Mouse (Mus musculus) skeletal muscle tissue, adult 2 months (tissue): ENCODE measurements around the gene Pgm3.
A peak's percentile ranks its signal among the peaks of the same experiment; 100 is the strongest.
"Not testable (repeated sequence)": the region's sequence is repeated elsewhere in the genome, so short reads cannot be mapped to it uniquely, and the experiment has no call there.

Source experiments
- DNase-seq: peaks from one replicate; pipeline ENCODE4 v3.0.0-alpha.2; 2012; ENCODE audit warnings: low read depth, low spot score

Pgm3 gene

DNA sequence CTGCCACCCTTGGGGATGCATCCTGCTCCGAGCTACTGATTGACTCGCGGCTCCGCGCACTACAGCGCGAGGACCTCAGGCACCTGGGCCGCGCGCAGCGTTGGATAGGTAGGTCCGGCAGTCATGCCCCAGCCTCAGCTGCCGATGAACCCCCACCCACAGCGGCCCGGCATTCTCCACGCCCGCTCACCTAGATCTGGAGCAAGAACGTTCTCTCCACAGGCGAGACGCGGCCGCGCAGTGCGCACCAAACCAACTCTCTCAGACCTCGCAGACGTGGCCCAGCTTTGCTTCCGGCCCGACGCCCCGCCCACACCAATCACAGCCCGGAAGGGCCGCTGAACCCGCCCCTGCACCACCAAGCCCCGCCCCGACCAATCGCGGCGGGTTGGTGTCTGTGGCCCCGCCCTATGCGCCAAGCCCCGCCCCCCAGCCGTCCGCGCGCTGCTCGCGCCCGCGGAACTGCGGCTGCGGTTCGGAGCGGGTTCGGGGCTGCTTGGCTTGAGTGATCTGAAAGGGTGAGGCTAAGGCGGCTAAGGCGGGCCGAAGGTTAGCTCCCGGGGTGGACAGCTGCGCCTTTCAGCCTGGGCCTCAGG, at the start of gene Pgm3, which contains the start of gene Rwdd2a:
Gene Pgm3 (minus strand): TSS at position 303 of the 596 bp plus-strand sequence.
Gene Rwdd2a (plus strand): TSS at position 452 of the 596 bp plus-strand sequence.
- DNase-seq = peak; percentile 85

DNA sequence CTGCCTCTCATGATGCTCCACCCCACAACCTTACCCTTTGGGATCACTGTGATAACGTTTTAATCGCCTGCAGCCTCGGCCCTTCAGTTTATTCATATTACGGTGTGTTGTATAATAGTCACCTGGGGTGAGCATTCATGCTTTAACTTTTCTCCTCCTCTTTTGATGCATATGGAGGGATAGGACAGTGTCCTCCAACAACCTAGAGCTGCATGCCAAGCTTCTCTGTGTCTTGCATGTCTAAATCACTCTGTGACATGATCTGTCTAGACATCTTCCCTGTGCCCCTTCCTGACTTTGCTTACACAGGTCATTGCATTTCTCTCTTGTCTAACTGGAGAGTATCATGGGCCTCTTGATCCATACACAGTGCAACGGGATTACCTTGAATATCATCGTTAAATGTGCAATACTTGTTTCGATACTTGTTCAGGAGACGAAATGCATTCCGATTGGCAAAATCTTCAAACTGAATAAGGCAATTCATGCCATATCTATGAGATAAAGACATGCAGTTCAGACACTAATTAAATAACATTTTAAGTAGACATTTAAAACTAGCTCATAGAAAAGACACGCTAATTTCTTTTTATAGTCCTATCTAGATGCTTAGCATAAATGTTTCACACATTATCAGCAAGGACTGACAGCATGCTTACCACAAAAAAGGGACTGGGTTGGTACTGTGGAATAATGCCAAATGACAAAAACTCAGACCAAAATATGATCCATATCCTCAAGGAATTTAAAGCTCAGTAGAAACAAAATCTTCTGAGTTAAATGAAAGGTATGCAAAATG, 47.9 kb upstream of the Pgm3 start:
- DNase-seq = no peak

DNA sequence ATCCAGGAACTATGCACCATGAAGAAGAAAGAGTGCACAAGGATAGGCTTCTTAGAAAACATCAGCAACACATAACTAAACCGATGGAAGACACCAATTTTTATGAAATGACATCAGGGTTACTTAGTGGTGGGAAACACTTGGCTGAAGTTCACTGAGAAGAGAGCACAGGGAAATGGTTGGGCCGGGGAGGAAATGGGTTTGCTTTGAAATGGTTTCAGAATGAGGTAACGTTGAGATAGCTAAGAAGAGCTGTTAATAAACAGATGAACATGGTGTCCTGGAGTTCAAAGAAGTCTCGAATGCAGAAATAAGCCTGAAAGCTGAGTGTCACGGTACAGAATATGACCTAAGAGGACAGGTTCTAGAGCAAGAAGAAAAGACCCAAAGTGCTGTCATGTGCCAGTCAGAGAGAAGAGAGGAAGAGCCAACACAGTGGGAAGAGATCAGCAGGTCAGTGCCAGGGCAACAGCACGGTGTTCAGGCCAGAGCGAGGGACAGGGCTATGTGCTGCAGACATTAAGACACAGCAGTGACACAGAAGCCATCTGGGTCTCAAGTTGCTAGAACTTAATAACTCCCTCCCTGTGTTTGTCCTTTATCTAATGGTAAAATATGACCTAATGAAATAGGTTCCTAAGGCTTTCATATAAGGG, 46.3 kb upstream of the Pgm3 start:
- no peak for DNase-seq

- no peak for DNase-seq
Measured at GRCm38 (mm10) chr9:86615765-86616164, 44.1 kb upstream of the Pgm3 start.

DNA sequence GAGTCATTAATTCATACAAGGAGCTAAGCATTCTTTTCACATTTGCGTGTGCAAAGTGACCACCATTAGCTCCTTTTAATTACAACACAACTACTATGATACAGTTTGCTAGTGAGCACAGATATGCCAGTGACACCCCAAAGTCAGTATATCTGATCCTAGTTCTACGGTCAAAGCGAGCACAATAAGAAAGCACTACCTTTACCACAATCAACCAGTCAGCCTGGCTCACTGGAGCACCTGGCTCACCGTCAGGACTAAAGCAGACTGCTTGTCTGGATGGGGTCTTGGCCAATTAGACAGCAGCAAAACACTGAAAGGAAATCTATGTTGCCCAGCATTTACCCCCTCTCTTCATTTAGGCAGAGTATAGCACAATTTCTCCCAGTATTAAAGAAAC, 40.4 kb upstream of the Pgm3 start:
- no peak for DNase-seq

GRCm38 (mm10) chr9:86605776-86606175, 34.1 kb upstream of the Pgm3 start:
- no peak for DNase-seq

DNA sequence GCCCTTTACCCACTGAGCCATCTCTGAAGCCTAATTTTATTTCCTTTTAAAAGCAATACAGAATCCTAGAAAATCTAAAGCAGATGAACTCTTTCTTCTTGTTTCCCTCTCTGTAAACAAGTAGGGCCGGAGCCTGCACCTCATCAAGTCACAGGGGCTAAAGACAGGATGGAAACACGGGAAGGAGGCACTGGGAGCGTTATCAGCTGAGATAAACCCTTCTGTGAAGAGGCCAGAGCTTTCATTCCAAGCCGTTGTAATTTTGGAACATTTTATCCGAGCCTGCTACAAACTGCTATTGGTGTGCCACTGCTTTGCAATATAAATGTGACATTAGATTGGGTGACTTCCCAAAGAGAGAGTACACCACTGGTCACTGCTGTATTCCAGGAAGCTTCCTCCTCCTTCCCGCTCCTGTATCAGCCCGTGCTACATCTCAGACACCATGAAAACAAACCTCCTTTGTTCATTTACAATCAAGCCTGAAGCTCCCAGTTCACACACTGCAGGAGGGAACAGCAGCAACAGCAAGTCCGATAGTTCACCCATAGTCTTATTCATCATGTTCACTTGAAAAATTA, 28.2 kb upstream of the Pgm3 start:
- DNase-seq = no peak

- DNase-seq = not testable (repeated sequence)
Measured at GRCm38 (mm10) chr9:86596983-86597382, 25.3 kb upstream of the Pgm3 start.

DNA sequence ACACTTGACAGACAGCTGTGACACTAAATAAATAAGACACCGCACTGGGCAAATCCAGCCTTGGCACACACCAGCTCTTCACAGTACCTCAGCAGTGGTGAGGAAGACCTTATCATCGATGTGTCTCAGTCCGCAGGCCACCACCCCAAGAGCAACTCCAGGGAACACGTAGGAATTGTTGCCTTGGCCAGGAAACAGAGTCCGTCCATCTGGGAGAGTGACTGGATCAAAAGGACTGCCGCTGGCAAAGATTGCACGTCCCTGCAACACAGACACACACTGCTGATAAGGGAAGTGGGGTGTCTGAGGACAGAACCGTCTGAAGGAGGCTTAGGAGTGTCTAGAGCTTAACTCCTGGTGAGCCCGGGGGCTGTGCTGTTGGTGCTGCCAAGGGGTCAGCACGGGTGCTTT, 22.7 kb upstream of the Pgm3 start:
- not testable (repeated sequence) for DNase-seq

- DNase-seq = no peak
Measured at GRCm38 (mm10) chr9:86592676-86593668, 21.3 kb upstream of the Pgm3 start.

GRCm38 (mm10) chr9:86587019-86587795, 15.6 kb upstream of the Pgm3 start:
- no peak for DNase-seq

DNA sequence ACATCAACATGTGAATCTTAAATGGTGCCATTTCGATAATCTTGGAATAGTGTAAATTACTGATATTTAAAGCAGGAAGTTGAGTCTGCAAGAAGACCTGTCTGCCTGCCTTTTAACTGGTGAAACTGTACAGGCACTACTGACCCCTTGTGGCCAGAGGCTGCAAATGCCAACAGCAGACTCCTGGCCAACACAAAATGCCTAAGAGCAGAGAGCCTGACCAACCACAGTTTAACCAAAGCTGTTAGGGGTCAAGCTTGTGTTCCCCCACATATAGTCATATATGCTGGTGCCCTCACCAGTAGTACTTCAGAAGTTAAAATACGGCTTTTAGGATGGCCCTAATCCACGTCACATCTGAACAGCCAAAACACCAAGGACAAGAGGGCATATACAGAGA, 12.1 kb upstream of the Pgm3 start:
- DNase-seq = peak; percentile 43

GRCm38 (mm10) chr9:86579657-86580056, 8.0 kb upstream of the Pgm3 start:
- no peak for DNase-seq

- DNase-seq = no peak
Measured at GRCm38 (mm10) chr9:86575178-86575577, 3.5 kb upstream of the Pgm3 start.

- no peak for DNase-seq
Measured at GRCm38 (mm10) chr9:86573616-86574303, 2.1 kb upstream of the Pgm3 start.

- DNase-seq = peak; percentile 38
Measured at GRCm38 (mm10) chr9:86572636-86573291, 1.1 kb upstream of the Pgm3 start.

DNA sequence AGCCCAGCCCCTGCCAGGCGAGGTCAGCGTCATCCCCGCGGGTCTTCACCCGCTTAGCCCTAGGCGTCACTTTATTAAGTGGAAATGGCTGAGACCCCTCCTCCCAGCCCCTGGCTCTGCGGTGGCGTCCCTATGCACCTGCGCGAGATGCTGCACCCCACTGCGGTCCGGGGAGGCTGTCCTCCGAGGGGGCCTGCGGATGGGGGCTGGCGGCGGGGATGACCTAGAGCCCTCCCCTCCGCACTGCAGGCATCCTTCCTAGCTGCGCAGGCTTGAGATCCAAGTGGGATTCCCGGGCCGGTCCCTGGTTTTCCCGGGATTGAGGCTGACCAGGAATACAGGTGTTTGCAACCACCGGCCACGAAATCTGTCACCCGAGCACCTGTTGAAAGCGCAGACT, 554 bp upstream of the Pgm3 start:
- no peak for DNase-seq

- no peak for DNase-seq
Measured at GRCm38 (mm10) chr9:86570946-86571345, 696 bp downstream of the Pgm3 start.

GRCm38 (mm10) chr9:86570261-86570890, 1.3 kb downstream of the Pgm3 start:
- no peak for DNase-seq
